9 mouse cellular contexts compared by ENCODE assay signal in genomic region chr10:53115028-53115427, GRCm38 (mm10).
DNase-seq lines count a peak whose midpoint lies in the region; ATAC-seq and TF ChIP-seq lines count a peak whose summit lies in the region.
"Had no signal": no experiment of that assay in that cellular context is flagged by ENCODE, and none has a peak within 500 bp of the region (broad histone marks: within the 10 kb centered on the region; RNA-seq: fewer than 3 reads in every experiment).

No protein-coding gene starts in this region.

- DNase-seq in CD4-positive helper T cell, adult 2 months (ENCODE audit: low read depth, low spot score): peak; percentile 15
- peak; percentile 71 for DNase-seq in R1 (ENCODE audit: low read depth, low spot score)
- DNase-seq in cerebellum, postnatal 36 days: peak; percentile 51 to 63
- DNase-seq in gastrocnemius, postnatal 10 days: peak; percentile 74
- peak; percentile 72 for DNase-seq in kidney, adult 9 months
- DNase-seq in lung, postnatal 0 days (ENCODE audit: low spot score): peak; percentile 64
- peak; percentile 77 for DNase-seq in right cerebral cortex, postnatal 14 days

- H3K36me3 ChIP-seq in lung, postnatal 0 days (ENCODE audit: insufficient read depth, low read length): no peaks in the 10 kb centered on the region
- H3K36me3 ChIP-seq: stomach, embryonic 15.5 days had no signal

- TF ChIP-seq EP300 in lung, postnatal 0 days (IDR thresholded peaks at IDR 0.05): no peak

- H3K9me3 ChIP-seq in lung, postnatal 0 days (ENCODE audit: low read length): no peaks in the 10 kb centered on the region
- H3K9me3 ChIP-seq: stomach, embryonic 15.5 days had no signal

- 20% methylated on average over 3 of the region's 3 CpGs for WGBS in lung, postnatal 0 days

- H3K27ac ChIP-seq in lung, postnatal 0 days (ENCODE audit: low read length): no peak overlapping the region
- H3K27ac ChIP-seq: stomach, embryonic 15.5 days had no signal

- TF ChIP-seq CTCF in lung, postnatal 0 days (IDR thresholded peaks at IDR 0.05): peak; percentile 85

- H3K9ac ChIP-seq in lung, postnatal 0 days (replicated peaks; ENCODE audit: low read depth): no peak overlapping the region
- H3K9ac ChIP-seq: stomach, embryonic 15.5 days had no signal

- H3K27me3 ChIP-seq in lung, postnatal 0 days (replicated peaks; ENCODE audit: insufficient read depth, low read length): no peaks in the 10 kb centered on the region
- H3K27me3 ChIP-seq: stomach, embryonic 15.5 days had no signal

- no peak overlapping the region for H3K4me3 ChIP-seq in lung, postnatal 0 days (ENCODE audit: low read depth, low read length)
- H3K4me3 ChIP-seq: stomach, embryonic 15.5 days had no signal

- no peak overlapping the region for H3K4me2 ChIP-seq in lung, postnatal 0 days (replicated peaks; ENCODE audit: low read depth, low read length)
- H3K4me2 ChIP-seq: stomach, embryonic 15.5 days had no signal

- H3K4me1 ChIP-seq in lung, postnatal 0 days (ENCODE audit: insufficient read depth, low read depth, low read length): no peaks in the 10 kb centered on the region
- H3K4me1 ChIP-seq: stomach, embryonic 15.5 days had no signal

- no peak for ATAC-seq in lung, postnatal 0 days
- ATAC-seq in inflammation-experienced regulatory T-cells, adult 6 months: no peak

Comparison
In these comparisons a context has a peak if more than half of its experiments do, and no peak if none do; other contexts are left out.
1. DNase-seq: peak in every context shown above with its lines; median percentile 77 in right cerebral cortex, postnatal 14 days; 74 in gastrocnemius, postnatal 10 days; 72 in kidney, adult 9 months; 71 in R1; 64 in lung, postnatal 0 days; 57 in cerebellum, postnatal 36 days; 15 in CD4-positive helper T cell, adult 2 months.